Mouse (Mus musculus): ENCODE data around the gene Olfr1445. TPM values are rescaled to one million over a fixed set of nuclear protein-coding genes. Genes with fewer than 3 reads are reported as not detected.

Gene Olfr1445
- polyA plus RNA-seq, 1 experiment from 2014 or later, result not detected

Other genes starting within 250 kb of the Olfr1445 start
- gene Olfr1442, start 213.4 kb upstream of the Olfr1445 start, polyA plus RNA-seq (2015; fragmentation: Nextera tagmentation; extraction: Ambion mirVana), result not detected in 2 replicates
- not detected in 2 replicates for gene Olfr1443, start 205.7 kb upstream of the Olfr1445 start, polyA plus RNA-seq (2015; fragmentation: Nextera tagmentation; extraction: Ambion mirVana)
- 0.45 and 0.76 TPM in 2 replicates for gene Keg1, start 188.1 kb upstream of the Olfr1445 start, polyA plus RNA-seq (2015; fragmentation: Nextera tagmentation; extraction: Ambion mirVana)
- 0.99 and 1.4 TPM in 2 replicates for gene Cntf, start 118.2 kb upstream of the Olfr1445 start, polyA plus RNA-seq (2015; fragmentation: Nextera tagmentation; extraction: Ambion mirVana)
- gene Zfp91, start 87.7 kb upstream of the Olfr1445 start, polyA plus RNA-seq (2015; fragmentation: Nextera tagmentation; extraction: Ambion mirVana), result 9.9 and 11.3 TPM in 2 replicates
- 1.4 and 2.8 TPM in 2 replicates for gene Lpxn, start 87.7 kb upstream of the Olfr1445 start, polyA plus RNA-seq (2015; fragmentation: Nextera tagmentation; extraction: Ambion mirVana)
- gene Gm5244, start 37.2 kb upstream of the Olfr1445 start, polyA plus RNA-seq (2015; fragmentation: Nextera tagmentation; extraction: Ambion mirVana), result not detected in 2 replicates
- not detected in 2 replicates for gene Olfr1444, start 26.6 kb upstream of the Olfr1445 start, polyA plus RNA-seq (2015; fragmentation: Nextera tagmentation; extraction: Ambion mirVana)
- not detected in 2 replicates for gene Olfr1446, start 9.7 kb downstream of the Olfr1445 start, polyA plus RNA-seq (2015; fragmentation: Nextera tagmentation; extraction: Ambion mirVana)
- not detected in 2 replicates for gene Olfr1447, start 19.9 kb downstream of the Olfr1445 start, polyA plus RNA-seq (2015; fragmentation: Nextera tagmentation; extraction: Ambion mirVana)
- not detected in 2 replicates for gene Olfr1448, start 40.6 kb downstream of the Olfr1445 start, polyA plus RNA-seq (2015; fragmentation: Nextera tagmentation; extraction: Ambion mirVana)
- gene Olfr1449, start 47.0 kb downstream of the Olfr1445 start, polyA plus RNA-seq (2015; fragmentation: Nextera tagmentation; extraction: Ambion mirVana), result not detected in 2 replicates
- not detected in 2 replicates for gene Olfr1450, start 66.4 kb downstream of the Olfr1445 start, polyA plus RNA-seq (2015; fragmentation: Nextera tagmentation; extraction: Ambion mirVana)
- gene Olfr1451, start 111.2 kb downstream of the Olfr1445 start, polyA plus RNA-seq (2015; fragmentation: Nextera tagmentation; extraction: Ambion mirVana), result not detected in 2 replicates
- gene Olfr1453, start 144.5 kb downstream of the Olfr1445 start, polyA plus RNA-seq (2015; fragmentation: Nextera tagmentation; extraction: Ambion mirVana), result not detected in 2 replicates
- gene Olfr1454, start 176.8 kb downstream of the Olfr1445 start, polyA plus RNA-seq (2015; fragmentation: Nextera tagmentation; extraction: Ambion mirVana), result not detected in 2 replicates
- gene Olfr1457, start 214.0 kb downstream of the Olfr1445 start, polyA plus RNA-seq (2015; fragmentation: Nextera tagmentation; extraction: Ambion mirVana), result not detected in 2 replicates
- gene Olfr1458, start 222.9 kb downstream of the Olfr1445 start, polyA plus RNA-seq (2015; fragmentation: Nextera tagmentation; extraction: Ambion mirVana), result not detected in 2 replicates